Mouse (Mus musculus) olfactory bulb, adult 2 months (tissue): ENCODE measurements around the gene Kif13a. TPM values are rescaled to one million over a fixed set of nuclear protein-coding genes. Genes with fewer than 3 reads are reported as not detected.

Experiments used
- H3K27ac ChIP-seq: fragments of 200-500 bp; 2 replicates; pipeline ENCODE4 v1.5.1; 2012; ENCODE audit warnings: low read depth, low read length; ENCODE audit not compliant: insufficient read depth
- H3K4me1 ChIP-seq: fragments of 200-500 bp; 2 replicates; pipeline ENCODE4 v1.6.1; 2012; ENCODE audit warnings: low read length; ENCODE audit not compliant: control insufficient read depth, insufficient read depth
- H3K4me3 ChIP-seq: fragments of 200-500 bp; 2 replicates; pipeline ENCODE4 v1.5.1; 2012; ENCODE audit warnings: mild to moderate bottlenecking, low read depth, low read length, moderate library complexity; ENCODE audit not compliant: insufficient read depth
- CTCF ChIP-seq: fragments of 200-500 bp; IDR thresholded peaks from 2 replicates; pipeline ENCODE4 v1.5.1; 2012; ENCODE audit warnings: low read depth, mild to moderate bottlenecking, low read length, moderate library complexity; ENCODE audit not compliant: insufficient read depth
- POLR2A ChIP-seq: fragments of 200-500 bp; IDR thresholded peaks from 2 replicates; pipeline ENCODE4 v1.6.1; 2012; ENCODE audit warnings: mild to moderate bottlenecking, low read depth, low read length, moderate library complexity; ENCODE audit not compliant: insufficient read depth
- WGBS: fragments of 180-500 bp; shearing (Covaris S2); methylation state at CpG from one replicate; pipeline ENCODE4 v1.1.7; 2018; 5-methylcytosine and 5-hydroxymethylcytosine counted together
- polyA plus RNA-seq: library from polyadenylated mRNA; stranded (reverse); fragments of >200 nt; gene quantifications from 2 replicates; pipeline ENCODE4 v1.2.4, GENCODE M21; 2012; ENCODE audit warnings: low replicate concordance; ENCODE audit not compliant: missing spikeins, insufficient read depth, insufficient read length

Kif13a gene
- polyA plus RNA-seq, 1 experiment = not detected

DNA sequence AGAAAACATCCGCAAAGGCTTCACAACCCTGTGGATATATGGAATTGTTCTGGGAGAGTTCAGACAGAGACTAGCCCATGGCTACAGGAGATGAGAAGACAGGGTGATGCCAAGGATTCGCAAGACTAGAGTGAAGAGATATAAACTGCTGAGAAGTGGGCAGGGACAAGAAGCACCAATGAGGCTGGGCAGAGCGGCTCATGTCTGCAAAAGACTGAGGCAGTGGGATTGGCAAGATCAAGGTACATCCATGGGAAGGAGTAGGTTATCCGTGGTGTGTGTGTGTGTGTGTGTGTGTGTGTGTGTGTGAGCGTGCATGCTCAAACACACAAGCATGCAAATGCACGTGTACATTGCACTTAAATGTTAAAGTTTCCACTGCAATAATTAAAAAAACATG is 49.4 kb downstream of the Kif13a start:
- no peak for TF ChIP-seq POLR2A
- no peak for TF ChIP-seq CTCF
- Histone ChIP-seq H3K4me1 (peaks cover 4% of the 10 kb centered on the region), H3K27ac (no peak overlapping the region), H3K4me3 (no peak overlapping the region)
- WGBS = 96% methylated on average over 6 of the region's 6 CpGs

DNA sequence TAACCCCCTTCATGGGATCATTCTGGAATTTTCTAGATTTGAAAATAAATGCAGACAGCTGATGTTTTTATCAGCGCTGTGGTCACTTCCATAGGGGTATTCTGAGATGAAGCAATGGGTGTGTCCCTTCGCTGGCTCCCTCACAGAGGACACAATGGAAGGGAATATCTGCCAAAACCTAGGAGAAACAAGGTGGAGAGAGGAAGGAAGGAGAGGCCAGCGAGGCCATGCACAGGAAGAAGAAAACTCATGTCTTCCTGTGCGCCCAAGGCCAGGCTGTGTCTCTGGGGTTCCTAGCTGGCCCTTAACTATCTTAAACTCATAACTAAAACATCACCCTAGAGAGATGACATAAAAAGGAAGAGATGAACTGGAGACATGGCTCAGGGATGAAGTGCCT is 52.6 kb downstream of the Kif13a start:
- 91% methylated on average over 4 of the region's 4 CpGs for WGBS

DNA sequence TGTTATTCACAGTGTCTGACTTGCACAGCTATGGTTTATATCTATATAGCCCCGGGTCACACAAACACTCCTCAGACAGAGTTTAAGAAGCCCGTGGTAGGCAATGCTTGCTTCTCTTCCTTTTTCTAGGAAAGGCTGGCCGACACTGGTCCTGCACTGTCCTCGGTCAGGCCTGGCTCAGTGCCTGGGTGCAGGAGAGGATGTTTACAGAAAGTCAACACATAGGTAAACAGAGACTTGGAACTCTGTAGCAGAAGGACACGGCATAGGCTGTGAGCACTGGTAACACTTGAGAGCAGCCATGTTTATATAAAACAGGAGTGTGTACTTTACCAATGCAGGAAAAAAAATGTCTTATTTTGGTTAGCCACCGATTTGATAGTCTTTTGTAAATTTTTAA is 54.3 kb downstream of the Kif13a start:
- 78% methylated on average over 6 of the region's 6 CpGs for WGBS
- H3K4me1 ChIP-seq = no peaks in the 10 kb centered on the region
- H3K27ac ChIP-seq = no peak overlapping the region
- TF ChIP-seq CTCF (no peak), POLR2A (no peak)
- H3K4me3 ChIP-seq = no peak overlapping the region

More for the DNA sequence above, 52.6 kb downstream of the Kif13a start:
- Histone ChIP-seq H3K4me3 (no peak overlapping the region), H3K4me1 (no peaks in the 10 kb centered on the region), H3K27ac (no peak overlapping the region)
- TF ChIP-seq CTCF (no peak), POLR2A (no peak)

DNA sequence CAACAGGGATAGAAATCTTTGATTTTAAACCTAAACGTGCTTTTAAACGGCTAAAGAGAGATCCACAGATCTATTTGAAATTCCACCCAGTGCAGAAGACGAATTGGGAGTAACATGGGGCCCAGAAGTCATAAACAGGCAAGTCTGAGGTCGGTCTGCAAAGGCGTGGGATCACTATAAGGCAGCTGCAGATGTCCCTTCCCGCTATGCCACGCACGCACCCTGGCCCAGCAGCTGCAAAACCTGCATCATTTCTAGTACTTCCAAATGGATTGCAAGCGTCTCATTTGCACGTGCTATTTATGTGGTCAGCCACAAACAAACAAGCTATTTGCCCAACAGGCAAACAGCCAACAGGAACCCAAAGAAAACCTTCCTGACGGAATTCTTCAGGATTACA is 56.9 kb downstream of the Kif13a start:
- Histone ChIP-seq H3K4me1 (no peaks in the 10 kb centered on the region), H3K27ac (no peak overlapping the region), H3K4me3 (no peak overlapping the region)
- WGBS = 60% methylated on average over 11 of the region's 11 CpGs
- TF ChIP-seq CTCF (no peak), POLR2A (no peak)

DNA sequence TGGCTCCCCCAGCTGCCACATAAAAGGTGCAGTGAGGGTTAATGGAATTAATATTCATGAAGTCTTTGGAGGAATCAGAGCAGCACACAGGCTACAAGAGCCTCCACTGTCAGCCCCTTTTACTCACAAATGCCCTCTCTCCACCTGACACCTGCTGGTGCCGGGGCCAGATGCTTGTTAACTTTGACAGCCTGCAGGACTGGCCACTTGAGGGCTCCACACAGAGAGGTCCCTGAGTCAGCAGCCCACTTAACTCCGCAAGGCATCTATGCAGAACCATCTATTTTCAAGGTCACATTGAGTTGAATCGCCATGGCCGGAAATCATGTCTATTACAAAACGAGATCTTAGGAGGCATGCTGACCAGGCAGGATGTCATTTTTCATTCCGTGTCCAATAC is 57.5 kb downstream of the Kif13a start:
- no peaks in the 10 kb centered on the region for H3K4me1 ChIP-seq
- no peak for TF ChIP-seq POLR2A
- no peak for TF ChIP-seq CTCF
- H3K27ac ChIP-seq = no peak overlapping the region
- H3K4me3 ChIP-seq = no peak overlapping the region
- 62% methylated on average over 6 of the region's 6 CpGs for whole genome bisulfite sequencing

DNA sequence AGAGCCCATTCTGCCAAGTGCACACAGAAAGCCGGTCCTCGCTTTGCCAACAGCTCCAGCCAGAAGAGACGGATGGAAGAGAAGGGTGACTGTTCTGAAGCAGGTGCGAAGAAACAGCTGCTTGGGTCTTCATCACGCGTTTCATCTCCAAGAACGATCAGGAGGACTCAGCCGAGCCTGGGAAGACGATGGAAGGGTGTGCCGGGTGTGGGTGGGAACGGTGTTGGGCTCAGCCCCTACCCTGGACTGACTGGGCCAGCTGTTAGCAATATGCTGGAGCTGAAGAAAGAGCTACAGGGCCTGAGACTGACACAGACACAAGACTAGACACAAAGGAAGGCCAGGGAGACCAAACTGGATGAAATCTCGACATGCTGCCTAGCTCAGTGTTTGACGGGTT is 60.2 kb downstream of the Kif13a start:
- Histone ChIP-seq H3K4me3 (no peak overlapping the region), H3K4me1 (no peaks in the 10 kb centered on the region), H3K27ac (no peak overlapping the region)
- WGBS = 88% methylated on average over 13 of the region's 13 CpGs
- TF ChIP-seq POLR2A (no peak), CTCF (no peak)

DNA sequence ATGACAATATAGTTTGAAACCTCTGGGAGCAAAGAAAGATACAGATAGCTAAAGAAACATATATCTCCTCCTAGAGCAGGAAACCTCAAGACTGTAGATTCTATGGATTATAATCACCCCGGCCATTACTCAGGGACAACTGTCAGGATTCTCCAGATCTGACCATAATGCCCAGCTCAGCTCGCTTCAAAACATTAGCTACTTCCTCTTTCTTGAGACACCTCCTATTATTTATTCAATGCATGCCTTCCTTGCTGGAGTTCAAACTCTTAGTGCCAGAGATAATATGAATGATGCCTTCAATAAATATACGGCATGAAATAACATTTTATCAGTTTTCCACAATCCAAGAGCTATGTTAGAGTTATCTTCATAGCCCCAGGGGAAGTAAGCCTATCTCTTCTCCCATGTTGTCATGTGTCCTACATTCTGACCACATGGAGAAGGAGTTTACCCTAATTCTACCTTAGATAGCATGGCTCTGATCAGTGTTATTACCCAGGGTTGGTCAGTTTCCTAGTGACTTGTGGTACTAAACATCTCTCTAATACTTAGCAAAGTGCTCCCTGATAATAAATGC is 66.4 kb downstream of the Kif13a start:
- no peak overlapping the region for H3K4me3 ChIP-seq
- 89% methylated on average over 3 of the region's 3 CpGs for WGBS
- no peak overlapping the region for H3K27ac ChIP-seq
- H3K4me1 ChIP-seq = no peaks in the 10 kb centered on the region
- TF ChIP-seq CTCF = no peak
- TF ChIP-seq POLR2A = no peak

DNA sequence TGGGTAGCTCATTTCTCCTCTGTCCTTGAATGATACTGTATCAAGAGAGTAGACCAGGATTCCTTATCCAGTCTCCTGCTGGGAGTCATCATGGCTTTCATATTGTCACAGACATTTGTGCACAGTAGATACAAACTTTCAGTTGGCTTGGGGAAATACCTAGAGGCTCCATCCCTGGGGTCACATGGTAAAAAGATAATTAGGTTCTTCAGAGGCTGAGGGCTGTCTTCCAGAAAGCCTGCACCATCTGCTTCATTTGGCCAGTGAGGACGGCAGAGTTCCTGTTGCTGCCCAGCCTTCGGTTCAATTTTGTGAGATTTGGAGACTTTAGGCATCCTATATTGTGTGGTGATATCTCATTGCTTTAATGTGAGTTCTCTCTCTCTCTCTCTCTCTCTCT is 69.8 kb downstream of the Kif13a start:
- H3K4me1 ChIP-seq = no peaks in the 10 kb centered on the region
- WGBS = 85% methylated on average over 2 of the region's 2 CpGs
- no peak overlapping the region for H3K27ac ChIP-seq
- TF ChIP-seq CTCF = no peak
- no peak for TF ChIP-seq POLR2A
- H3K4me3 ChIP-seq = no peak overlapping the region

DNA sequence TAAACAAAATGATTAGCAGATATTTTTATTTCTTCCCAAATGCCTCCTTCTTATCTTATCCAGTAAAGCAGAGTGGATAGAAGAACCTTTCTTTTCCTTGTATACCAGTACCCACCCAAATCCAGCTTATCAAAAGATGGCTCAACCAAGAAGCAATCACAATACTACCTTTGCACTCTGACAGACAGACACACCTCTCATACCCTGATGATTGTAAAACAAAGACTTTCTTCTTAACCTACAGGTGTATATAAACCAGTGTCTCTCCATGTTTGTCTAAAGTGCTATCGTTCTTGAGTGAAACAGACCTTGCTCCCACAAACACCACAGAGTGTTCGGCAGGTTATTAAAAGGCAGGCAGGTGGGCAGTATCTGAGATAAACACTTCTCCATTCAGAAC is 70.5 kb downstream of the Kif13a start:
- TF ChIP-seq CTCF (no peak), POLR2A (no peak)
- H3K27ac ChIP-seq = no peak overlapping the region
- WGBS = 96% methylated on average over 2 of the region's 2 CpGs
- no peaks in the 10 kb centered on the region for H3K4me1 ChIP-seq
- H3K4me3 ChIP-seq = no peak overlapping the region

DNA sequence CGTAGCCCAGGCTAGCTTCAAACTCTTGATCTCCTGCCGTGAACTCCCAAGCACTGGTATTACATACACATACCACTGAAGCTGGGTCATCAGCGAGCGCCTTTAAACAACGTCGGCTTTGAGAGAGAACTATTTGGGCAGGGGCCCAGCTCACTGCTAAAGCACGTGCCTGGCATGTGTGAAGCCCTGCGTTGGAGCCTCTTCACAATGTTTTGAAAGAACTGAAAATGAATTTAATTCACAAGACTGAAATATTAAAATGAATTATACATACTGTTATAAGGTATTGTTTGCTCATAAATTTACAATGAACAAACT is 70.9 kb downstream of the Kif13a start:
- TF ChIP-seq CTCF (no peak), POLR2A (no peak)
- no peaks in the 10 kb centered on the region for H3K4me1 ChIP-seq
- H3K27ac ChIP-seq = no peak overlapping the region
- 77% methylated on average over 8 of the region's 8 CpGs for WGBS
- no peak overlapping the region for H3K4me3 ChIP-seq
